Mouse (Mus musculus) megakaryocyte-erythroid progenitor cell, adult 5-6 weeks (primary cell): ENCODE measurements around the gene Muc5ac. TPM values are rescaled to one million over a fixed set of nuclear protein-coding genes. Genes with fewer than 3 reads are reported as not detected.
A peak's percentile ranks its signal among the peaks of the same experiment; 100 is the strongest.
"Not testable (repeated sequence)": the region's sequence is repeated elsewhere in the genome, so short reads cannot be mapped to it uniquely, and the experiment has no call there.

Source experiments
- ATAC-seq: replicated peaks from 2 replicates; pipeline ENCODE4 v1.8.0; 2016; ENCODE audit warnings: mild to moderate bottlenecking, inconsistent platforms; ENCODE audit not compliant: severe bottlenecking, poor library complexity, low FRiP score, low TSS enrichment
- total RNA-seq, 2 experiments: library from RNA; stranded (forward) in 1 of 2; stranded (reverse) in 1 of 2; fragments of 200-1000, 215-1000 nt in 1 of 2; fragments of >200 nt in 1 of 2; fragmentation: Nextera tagmentation in 1 of 2; gene quantifications; 2 replicates each; pipeline ENCODE4 v1.2.3; 2014 to 2017

The Muc5ac gene
- total RNA-seq (2014; fragmentation: Nextera tagmentation) (not detected in 2 replicates), total RNA-seq (2017) (not detected in 2 replicates)

DNA sequence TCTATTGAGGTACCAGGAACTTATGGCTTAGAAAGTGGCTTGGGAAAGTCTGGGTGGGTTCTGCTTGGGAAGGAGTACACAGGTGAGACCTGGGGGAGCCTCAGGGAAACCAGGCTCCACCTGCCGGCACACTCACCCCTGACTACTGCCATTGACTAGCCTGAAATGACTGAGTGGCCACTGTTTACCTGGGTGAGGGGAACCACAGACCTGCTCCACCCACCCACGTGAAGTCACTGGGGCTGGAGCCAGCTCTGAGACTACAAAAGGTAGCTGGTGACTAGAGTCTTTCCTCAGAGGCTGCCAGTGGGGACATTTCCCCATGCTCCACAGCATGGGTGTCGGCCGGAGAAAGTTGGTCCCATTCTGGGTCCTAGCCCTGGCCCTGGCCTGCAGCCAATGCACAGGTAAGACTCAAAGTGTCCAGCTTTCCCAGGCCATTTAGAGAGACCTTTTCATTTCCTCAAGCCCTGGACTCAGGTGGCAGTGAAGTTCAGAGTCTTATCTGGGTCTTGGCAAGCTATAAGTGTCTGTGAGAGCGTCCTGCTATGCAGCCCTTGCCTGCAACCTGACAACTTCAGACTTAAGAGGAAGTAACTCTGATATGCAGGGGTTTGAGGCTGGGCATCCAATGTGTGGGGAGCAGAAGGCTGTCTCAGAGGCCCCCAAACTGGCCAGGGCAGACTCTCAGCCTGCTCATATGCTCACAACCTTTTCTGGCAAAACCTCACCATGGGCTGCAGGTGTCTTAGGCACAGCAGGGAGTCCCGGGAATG, at the start of gene Muc5ac:
Gene Muc5ac, plus strand, starts transcription at position 296 of the 776 bp plus-strand sequence.
- ATAC-seq, result no peak

DNA sequence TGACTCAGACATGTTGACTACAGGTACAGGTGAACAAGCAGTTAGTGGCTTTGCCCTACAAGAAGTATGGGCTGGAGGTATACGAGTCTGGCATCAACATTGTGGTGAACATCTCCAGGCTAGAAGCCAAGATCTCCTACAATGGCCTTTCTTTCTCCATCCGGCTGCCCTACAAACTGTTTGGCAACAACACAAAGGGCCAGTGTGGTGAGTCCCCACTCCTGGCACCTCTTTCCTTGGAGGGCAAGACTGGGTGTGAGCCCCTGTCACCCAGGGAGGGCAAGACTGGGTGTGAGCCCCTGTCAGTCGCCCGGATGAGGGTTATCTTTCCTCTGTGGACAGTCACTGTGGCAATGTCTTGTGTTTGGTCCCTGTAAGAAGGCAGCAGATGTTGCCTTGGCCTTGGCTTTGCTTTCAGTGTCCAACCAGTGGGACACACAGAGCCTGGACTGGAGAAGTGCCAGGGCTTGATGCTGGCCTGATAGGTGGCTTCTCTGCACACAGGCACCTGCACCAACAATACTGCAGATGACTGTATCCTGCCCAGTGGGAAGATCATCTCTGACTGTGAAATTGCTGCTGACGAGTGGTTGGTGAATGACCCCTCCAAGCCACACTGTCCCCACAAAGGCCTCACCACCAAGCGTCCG, 41.2 kb upstream of the Muc5ac start:
- ATAC-seq, result no peak

DNA sequence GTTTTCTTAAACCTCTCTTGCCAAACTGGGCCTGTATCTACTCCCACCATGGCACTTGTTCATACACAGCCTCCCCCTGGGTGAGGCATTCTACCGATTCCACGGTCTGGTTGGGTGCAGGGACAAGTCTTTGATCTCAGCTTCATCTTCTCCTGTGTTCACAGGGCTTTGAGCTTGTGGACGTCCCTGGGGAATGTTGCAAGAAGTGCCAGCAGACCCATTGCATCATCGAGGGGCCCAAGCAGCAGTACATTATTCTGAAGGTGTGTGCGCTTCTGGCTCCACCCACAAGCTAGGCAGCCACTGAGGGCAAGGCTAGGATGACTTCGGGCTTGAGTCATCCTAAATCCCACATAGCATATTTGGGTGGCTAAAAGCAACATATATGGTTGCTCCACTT, 36.3 kb upstream of the Muc5ac start:
- no peak for ATAC-seq

GRCm38 (mm10) chr7:141755831-141756230, 32.9 kb upstream of the Muc5ac start:
- peak; percentile 73 for ATAC-seq

GRCm38 (mm10) chr7:141758291-141758690, 30.5 kb upstream of the Muc5ac start:
- no peak for ATAC-seq

- no peak; the same call in none of the 2 replicates for ATAC-seq
These were observed 18.3 kb upstream of the Muc5ac start for GRCm38 (mm10) chr7:141770521-141770920.

GRCm38 (mm10) chr7:141770988-141771387, 17.8 kb upstream of the Muc5ac start:
- ATAC-seq, result peak; percentile 89

- ATAC-seq, result no peak
These were observed 16.7 kb upstream of the Muc5ac start for GRCm38 (mm10) chr7:141772058-141772557.

DNA sequence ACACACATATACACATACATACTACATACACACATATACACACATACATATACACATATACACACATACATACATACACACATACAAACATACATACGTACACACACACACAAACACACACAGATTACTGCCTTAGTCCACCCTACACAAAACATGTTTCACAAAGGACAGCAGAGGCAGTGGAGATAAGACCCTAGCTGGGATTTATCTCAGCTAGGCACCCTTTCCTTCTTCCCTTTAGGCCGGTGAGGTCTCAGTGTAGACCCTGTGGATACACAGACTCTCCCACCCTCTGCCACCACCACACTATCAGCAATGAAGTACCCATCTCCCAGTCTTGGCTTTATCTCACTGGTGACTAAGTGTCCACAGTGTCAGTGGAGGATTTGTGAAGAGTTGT, 13.9 kb upstream of the Muc5ac start:
- ATAC-seq, result peak; percentile 18; the same call in 1 of the 2 replicates

DNA sequence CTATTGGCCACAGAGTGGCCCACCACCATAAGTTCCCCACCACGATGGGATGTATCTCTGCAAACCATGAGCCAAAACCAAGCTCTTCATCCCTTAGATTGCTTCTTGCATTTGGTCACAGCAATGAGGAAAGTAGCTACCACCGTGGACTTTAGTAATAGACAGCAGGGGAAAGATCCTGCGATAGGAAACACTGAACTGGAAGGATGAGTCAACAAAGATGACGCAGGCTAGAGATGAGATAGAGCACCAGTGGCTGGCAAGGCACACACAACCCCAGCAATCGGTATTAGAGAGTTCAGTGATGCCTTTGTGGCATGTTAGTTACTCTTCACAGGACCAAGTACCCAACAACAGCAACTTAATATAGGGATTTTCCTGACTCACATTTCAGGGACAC, 12.6 kb upstream of the Muc5ac start:
- ATAC-seq, result no peak

DNA sequence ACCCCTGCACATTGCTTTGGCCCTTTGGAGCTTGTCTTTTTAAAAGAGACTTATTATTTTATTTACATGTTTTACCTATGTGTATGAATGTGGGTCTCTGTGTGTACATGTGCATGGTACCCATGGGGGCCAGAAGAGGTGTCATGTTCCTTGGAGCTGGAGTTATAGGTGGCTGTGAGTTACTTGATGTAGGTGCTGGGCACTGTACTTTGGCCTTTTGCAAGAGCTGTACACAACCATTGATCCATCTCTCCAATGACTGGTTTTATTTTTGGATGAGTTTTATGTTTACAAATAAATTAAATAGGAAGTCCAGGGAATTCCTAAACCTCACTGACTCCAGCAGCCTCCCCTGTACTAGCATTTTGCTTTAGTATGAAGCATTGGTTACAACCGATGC, 5.5 kb downstream of the Muc5ac start:
- no peak for ATAC-seq

DNA sequence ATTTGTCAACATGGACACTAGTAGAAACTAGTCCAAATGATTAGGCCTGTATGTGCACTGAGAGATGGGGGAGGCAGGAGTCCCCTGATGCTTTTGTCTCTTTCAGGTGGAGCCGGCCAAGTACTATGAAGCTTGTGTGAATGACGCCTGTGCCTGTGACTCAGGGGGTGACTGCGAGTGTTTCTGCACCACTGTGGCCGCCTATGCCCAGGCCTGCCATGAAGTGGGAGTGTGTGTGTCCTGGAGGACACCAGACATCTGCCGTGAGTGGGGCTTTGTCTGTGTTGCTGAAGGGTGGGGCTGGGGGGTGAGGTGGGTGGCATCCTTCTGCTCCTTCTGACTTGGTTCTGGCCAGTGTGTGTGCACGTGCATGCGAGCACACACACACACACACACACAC, 14.4 kb downstream of the Muc5ac start:
- ATAC-seq, result no peak

DNA sequence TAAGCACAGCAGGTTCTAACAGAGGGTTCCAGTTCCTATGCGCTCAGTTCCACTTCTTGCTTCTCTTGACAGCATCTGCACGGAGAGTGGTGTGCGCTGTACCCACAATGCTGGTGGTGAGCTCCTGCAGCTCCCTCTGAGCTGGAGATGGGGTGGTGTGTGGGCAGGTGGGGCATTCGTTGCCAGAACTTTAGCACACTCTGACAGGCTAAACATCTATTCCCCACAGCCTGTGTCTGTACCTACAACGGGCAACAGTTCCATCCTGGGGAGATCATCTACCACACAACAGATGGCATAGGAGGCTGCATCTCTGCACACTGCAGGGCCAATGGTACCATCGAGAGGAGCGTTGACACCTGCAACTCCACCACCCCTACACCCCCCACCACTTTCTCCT, 16.6 kb downstream of the Muc5ac start:
- ATAC-seq, result no peak

- not testable (repeated sequence) for ATAC-seq
These were observed 19.1 kb downstream of the Muc5ac start for GRCm38 (mm10) chr7:141807823-141808222.

DNA sequence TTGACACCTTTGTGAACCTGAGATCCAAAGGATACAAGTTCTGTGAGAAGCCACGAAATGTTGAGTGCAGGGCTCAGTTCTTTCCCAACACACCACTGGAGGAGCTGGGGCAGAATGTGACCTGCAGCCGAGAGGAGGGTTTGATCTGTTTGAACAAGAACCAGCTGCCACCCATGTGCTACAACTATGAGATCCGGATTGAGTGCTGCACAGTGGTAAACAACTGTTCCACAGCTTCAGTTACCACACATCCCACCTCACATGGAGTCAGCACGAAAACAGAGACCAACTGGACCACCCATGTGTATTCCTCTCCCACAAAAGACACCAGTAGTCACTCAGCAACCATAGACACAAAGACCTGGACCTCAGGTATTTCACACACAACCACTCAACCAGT, 21.2 kb downstream of the Muc5ac start:
- ATAC-seq, result not testable (repeated sequence)

GRCm38 (mm10) chr7:141813321-141813720, 24.5 kb downstream of the Muc5ac start:
- no peak for ATAC-seq

DNA sequence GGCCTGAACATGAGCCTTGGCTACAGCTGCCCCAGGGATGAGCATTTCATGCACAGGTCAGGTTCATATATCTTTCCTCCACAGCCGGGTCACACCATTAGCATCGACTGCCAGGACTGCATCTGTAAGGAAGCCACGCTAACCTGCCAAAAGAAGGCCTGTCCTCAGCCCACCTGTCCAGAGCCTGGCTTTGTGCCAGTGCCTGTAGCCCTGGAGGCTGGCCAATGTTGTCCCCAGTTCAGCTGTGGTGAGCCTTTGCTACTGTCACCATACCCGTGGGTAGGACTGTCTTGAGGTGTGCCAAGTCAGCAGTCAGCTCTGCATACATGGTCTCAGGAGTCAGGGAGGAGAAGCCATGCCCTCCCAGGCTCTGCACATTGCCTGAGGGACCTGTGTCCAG, 26.6 kb downstream of the Muc5ac start:
- ATAC-seq, result no peak

DNA sequence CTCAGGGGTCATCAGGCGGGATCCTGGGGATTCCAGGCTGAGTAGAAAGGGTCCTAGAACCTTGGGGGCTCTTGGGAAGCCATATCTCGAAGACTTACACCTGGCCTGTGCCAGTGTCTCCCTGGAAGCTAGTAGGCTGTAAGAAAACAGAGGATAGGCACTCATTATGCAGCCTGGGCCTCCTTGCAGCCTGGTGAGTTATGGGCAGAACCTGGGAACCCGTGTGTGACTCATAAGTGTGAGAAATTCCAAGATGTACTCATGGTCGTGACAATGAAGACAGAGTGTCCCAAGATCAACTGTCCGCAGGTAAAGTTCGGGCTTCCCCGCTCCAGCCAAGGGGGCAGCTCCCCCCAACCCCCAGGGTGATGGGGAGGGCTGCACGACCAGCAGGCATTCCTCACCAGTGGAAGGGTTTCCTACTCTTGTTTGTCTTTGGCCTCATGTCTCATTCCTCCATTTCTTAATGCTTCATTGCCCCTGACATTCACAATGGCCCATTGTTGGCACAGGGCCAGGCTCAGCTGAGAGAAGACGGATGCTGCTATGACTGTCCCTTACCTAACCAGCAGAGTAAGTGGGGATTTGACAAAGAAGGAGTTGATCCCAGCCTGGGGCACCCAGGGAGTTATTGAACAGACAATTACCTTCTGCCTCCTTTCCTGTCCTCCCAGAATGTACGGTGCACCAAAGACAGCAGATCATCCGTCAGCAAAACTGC, 28.7 kb downstream of the Muc5ac start:
- no peak for ATAC-seq

DNA sequence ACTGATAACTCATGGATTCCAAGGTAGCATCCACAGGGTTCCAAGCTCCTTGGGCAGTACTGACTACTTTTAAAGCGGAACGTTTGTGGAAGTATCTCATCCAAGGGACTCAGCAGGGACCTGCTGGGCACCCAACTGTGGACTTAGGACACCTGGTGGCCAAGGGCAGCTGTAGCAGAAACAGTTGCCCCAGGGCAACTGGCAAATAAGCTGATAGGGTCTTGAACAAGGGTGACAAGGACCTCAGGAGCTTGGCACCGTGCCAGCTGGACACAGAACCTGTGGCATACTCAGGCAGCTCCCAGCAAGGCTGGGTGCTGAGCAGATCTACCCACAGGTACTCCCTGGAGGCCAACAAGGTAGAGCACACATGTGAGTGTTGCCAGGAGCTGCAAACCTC, 29.5 kb downstream of the Muc5ac start:
- peak; percentile 56 for ATAC-seq

- ATAC-seq, result no peak
These were observed 34.0 kb downstream of the Muc5ac start for GRCm38 (mm10) chr7:141822582-141823261.
